Mouse (Mus musculus): ENCODE results near the gene Rtp1.

The Rtp1 gene

GRCm38 (mm10) chr16:23456534-23456933 is 27.6 kb downstream of the Rtp1 start:
- DNase-seq (ENCODE audit: low spot score in 2 of 2) = no peak

- no peak for DNase-seq (ENCODE audit: low spot score in 2 of 2)
Observed at GRCm38 (mm10) chr16:23457338-23457737, 28.4 kb downstream of the Rtp1 start.

GRCm38 (mm10) chr16:23458906-23459588 is 30.1 kb downstream of the Rtp1 start:
- DNase-seq (ENCODE audit: low spot score in 2 of 2) = no peak

- DNase-seq (ENCODE audit: low spot score in 2 of 2) = no peak
Observed at GRCm38 (mm10) chr16:23463671-23464347, 34.9 kb downstream of the Rtp1 start.

GRCm38 (mm10) chr16:23471551-23471950 is 42.6 kb downstream of the Rtp1 start:
- DNase-seq (ENCODE audit: low spot score in 2 of 2) = no peak

- DNase-seq (ENCODE audit: low spot score in 2 of 2) = no peak
Observed at GRCm38 (mm10) chr16:23472046-23472445, 43.1 kb downstream of the Rtp1 start.

GRCm38 (mm10) chr16:23475651-23476050 is 46.7 kb downstream of the Rtp1 start:
- DNase-seq (ENCODE audit: low spot score in 2 of 2) = no peak

- no peak for DNase-seq (ENCODE audit: low spot score in 2 of 2)
Observed at GRCm38 (mm10) chr16:23476598-23476997, 47.7 kb downstream of the Rtp1 start.

- DNase-seq (ENCODE audit: low spot score in 2 of 2) = no peak
Observed at GRCm38 (mm10) chr16:23479872-23480603, 51.1 kb downstream of the Rtp1 start.

- no peak for DNase-seq (ENCODE audit: low spot score in 2 of 2)
Observed at GRCm38 (mm10) chr16:23482218-23482617, 53.3 kb downstream of the Rtp1 start.

- DNase-seq (ENCODE audit: low spot score in 2 of 2) = no peak
Observed at GRCm38 (mm10) chr16:23482846-23483245, 53.9 kb downstream of the Rtp1 start.

GRCm38 (mm10) chr16:23483292-23483691 is 54.4 kb downstream of the Rtp1 start:
- DNase-seq (ENCODE audit: low spot score in 2 of 2) = peak in 1 of 2 experiments; percentile 16
